Mouse (Mus musculus): ENCODE results near the gene Zfp579. TPM values are rescaled to one million over a fixed set of nuclear protein-coding genes. Genes with fewer than 3 reads are reported as not detected.

The Zfp579 gene
- total RNA-seq, 2 experiments from 2014 or later, result 1.3 to 1.4 TPM

- no peak for ATAC-seq (replicated peaks; ENCODE audit: low FRiP score, poor library complexity, severe bottlenecking)
Measured at GRCm38 (mm10) chr7:4964988-4965387, 31.0 kb downstream of the Zfp579 start.

DNA sequence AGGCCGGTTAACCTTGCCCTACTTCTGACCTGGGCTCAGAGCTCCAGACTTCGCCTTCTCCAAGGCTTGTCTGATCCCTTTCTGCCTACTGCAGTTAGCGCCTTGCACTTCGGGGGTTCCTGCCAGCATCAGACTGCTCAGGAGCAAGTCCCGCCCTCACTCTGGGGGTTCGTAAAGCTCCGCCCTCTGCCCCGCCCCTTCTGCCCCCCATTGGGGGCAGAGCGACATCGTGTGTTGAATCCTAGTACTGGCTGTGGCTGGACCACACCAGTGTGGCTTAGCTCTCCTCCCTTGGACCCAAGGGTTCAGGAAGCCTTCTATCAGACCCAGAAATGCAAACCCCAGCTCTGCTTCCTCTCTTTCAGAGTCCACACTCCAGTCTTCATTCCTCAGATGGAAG, 31.7 kb downstream of the Zfp579 start, which contains the start of gene Sbk2:
Sbk2 (minus strand) TSS at position 135 of the 400 bp plus-strand sequence.
- ATAC-seq (replicated peaks; ENCODE audit: low FRiP score, poor library complexity, severe bottlenecking), result 0 out of 2 replicates have a peak, but pooled peaks have one; percentile 5

DNA sequence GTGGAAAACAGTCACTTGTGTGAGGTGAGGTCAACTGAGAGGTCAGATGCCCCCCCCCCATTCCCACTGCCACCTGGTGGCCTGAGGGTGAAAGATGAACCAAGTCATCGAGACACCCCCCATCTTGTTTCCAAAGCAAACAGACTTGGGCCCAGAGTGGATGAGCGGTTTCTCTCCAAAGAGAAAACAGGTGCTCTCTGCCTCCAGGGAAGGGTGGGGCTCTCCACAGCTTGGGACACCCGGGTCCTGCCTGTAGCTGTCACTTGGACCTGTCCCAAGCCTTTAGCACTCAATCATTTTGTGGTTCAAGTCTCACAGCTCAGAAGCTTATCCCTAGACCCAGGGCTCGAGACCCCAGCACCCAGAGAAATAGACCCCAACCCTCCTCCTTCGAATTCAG, 32.4 kb downstream of the Zfp579 start:
- 0 out of 2 replicates have a peak, but pooled peaks have one; percentile 18 for ATAC-seq (replicated peaks; ENCODE audit: low FRiP score, poor library complexity, severe bottlenecking)

DNA sequence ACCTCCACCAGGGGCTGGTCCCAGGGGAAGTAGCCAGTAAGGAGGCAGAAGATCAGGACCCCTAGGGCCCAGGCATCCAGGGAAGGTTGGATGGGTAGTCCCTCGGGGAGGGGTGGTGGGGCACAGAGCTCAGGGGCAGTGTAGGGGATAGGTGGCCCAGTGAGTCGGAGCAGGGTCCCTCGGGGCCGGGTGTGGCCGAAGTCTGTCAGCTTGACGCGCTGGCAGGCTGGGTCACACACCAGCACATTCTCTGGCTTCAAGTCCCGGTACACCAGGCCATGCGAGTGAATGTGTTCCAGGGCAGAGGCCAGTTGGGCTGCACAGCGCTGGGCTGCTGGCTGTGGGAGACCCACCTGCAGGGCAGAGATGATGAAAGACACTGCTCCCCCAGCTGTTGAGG, 38.6 kb downstream of the Zfp579 start:
- ATAC-seq (replicated peaks; ENCODE audit: low FRiP score, poor library complexity, severe bottlenecking), result no peak

GRCm38 (mm10) chr7:4953815-4954445, 42.0 kb downstream of the Zfp579 start:
- no peak for ATAC-seq (replicated peaks; ENCODE audit: low FRiP score, poor library complexity, severe bottlenecking)

- ATAC-seq (replicated peaks; ENCODE audit: low FRiP score, poor library complexity, severe bottlenecking), result no peak
Measured at GRCm38 (mm10) chr7:4950561-4951342, 45.2 kb downstream of the Zfp579 start.

DNA sequence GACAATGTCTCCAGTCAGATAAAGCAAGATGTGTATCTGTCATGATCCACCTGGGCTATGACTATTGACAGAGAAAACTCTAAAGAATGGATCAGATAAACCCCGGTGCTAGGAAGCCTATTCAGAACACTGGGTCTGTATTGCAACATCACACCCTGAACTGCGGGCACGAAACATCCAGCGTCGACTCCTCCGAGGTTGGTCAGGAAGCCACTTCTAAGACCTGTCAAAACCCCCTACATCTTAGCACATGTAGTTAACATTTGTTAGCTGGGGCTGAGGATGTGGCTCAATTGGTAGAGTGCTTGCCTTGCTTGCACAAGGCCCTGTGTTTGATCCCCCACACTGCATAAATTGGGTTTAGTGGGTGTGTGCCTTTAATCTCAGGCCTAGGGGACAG, 47.6 kb downstream of the Zfp579 start:
- ATAC-seq (replicated peaks; ENCODE audit: low FRiP score, poor library complexity, severe bottlenecking), result no peak

DNA sequence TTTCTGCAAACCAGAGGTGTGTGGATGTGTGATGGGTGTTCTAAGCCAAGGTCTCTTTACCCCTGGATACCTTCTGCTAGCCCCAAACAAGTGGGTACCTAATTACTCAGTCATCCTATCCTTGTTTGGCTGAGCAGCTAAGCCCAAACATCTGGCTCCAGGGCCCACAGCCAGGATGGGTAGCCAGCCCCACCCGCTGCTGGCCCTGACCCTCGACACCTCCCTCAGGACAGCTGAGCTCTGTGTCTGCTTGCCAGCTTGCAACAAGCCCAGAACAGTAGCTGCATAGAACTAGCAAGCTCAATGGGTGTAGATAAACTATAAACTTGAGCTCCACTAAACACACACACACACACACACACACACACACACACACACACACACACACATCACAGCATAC, 48.1 kb downstream of the Zfp579 start:
- ATAC-seq (replicated peaks; ENCODE audit: low FRiP score, poor library complexity, severe bottlenecking), result no peak

- ATAC-seq (replicated peaks; ENCODE audit: low FRiP score, poor library complexity, severe bottlenecking), result peak; percentile 82
Measured at GRCm38 (mm10) chr7:4943223-4943815, 52.6 kb downstream of the Zfp579 start.

GRCm38 (mm10) chr7:4942673-4943072, 53.3 kb downstream of the Zfp579 start:
- no peak for ATAC-seq (replicated peaks; ENCODE audit: low FRiP score, poor library complexity, severe bottlenecking)

GRCm38 (mm10) chr7:4940068-4940479, 55.9 kb downstream of the Zfp579 start:
- ATAC-seq (replicated peaks; ENCODE audit: low FRiP score, poor library complexity, severe bottlenecking), result peak; percentile 53; the same call in 1 of the 2 replicates

DNA sequence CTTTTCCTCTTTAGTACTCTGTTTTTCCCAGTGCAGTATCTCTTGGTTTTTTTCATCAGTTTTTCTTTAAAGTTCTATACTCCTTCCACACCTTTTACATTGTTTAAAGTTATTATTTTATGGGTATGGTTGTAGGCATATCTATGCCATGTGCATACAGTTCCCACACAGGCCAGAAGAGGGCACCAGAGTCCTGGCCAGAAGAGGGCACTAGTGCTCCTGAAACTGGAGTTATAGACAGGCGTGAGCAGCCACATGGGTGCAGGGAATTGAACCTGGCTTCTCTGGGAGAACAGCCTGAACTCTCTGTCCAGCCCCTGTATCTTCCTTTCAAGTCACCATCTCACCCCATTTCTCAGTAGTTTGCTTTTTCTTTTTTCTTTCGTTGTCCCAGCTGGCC, 57.5 kb downstream of the Zfp579 start:
- peak; percentile 77 for ATAC-seq (replicated peaks; ENCODE audit: low FRiP score, poor library complexity, severe bottlenecking)

- no peak for ATAC-seq (replicated peaks; ENCODE audit: low FRiP score, poor library complexity, severe bottlenecking)
Measured at GRCm38 (mm10) chr7:4937392-4937791, 58.6 kb downstream of the Zfp579 start.

DNA sequence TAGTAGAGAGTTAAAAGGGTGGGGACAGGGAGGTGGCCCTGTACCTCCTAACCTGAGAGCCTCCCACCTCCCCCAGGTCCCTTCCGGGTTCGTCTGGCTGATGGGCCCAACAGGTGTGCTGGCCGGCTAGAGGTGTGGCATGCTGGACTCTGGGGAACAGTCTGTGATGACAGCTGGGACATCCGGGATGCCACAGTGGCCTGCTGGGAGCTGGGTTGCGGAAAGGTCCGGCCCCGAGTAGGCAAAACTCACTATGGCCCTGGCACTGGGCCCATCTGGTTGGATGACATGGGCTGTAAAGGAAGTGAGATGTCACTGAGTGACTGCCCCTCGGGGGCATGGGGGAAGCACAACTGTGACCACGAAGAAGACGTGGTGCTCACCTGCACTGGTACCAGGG, 59.1 kb downstream of the Zfp579 start:
- ATAC-seq (replicated peaks; ENCODE audit: low FRiP score, poor library complexity, severe bottlenecking), result no peak

DNA sequence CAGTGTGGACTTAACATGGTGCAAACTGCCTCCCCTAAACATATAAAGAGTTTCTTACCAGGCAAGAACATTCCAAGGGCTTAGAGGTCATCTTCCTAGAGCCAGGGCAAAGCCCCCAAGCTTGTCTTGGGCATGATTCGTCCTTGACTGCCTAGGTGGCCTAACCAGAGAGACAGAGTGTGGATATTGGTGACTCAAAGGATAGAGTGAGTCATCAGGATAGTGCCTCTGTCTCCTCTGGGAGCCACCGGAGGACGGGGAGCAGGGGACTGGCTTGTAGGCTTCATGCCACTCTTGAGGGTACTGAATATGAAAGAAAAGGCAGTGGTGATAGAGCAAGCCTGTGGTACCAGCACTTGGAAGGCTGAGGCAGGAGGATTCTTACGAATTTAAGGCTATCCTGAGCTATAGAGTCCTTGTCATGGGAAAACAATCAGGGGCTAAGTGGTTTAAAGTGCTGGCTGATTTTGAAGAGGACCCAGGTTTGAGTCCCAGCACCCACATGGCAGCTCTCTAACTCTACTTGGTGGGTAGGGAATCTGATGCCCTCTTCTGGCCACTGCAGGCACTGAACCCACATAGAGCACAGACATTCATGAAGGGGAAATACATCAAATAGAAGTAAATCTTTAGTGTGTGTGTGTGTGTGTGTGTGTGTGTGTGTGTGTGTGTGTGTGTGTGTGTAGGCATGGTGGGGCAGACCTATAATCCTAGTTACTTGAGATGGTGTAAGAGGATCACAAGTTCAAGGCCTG, 61.6 kb downstream of the Zfp579 start:
- no peak for ATAC-seq (replicated peaks; ENCODE audit: low FRiP score, poor library complexity, severe bottlenecking)

Other genes with a start within 250 kb of the Zfp579 start
Only the 30 nearest of the 31 such genes appear.
- gene Fam71e2, start 224.9 kb downstream of the Zfp579 start, total RNA-seq (2015; ENCODE audit: low replicate concordance), result not detected in 2 replicates
- gene Fam71e2, start 224.9 kb downstream of the Zfp579 start, total RNA-seq (2017; ENCODE audit: low replicate concordance), result not detected in 2 replicates
- gene Il11, start 213.3 kb downstream of the Zfp579 start, total RNA-seq (2015; ENCODE audit: low replicate concordance), result not detected in 2 replicates
- not detected in 2 replicates for gene Il11, start 213.3 kb downstream of the Zfp579 start, total RNA-seq (2017; ENCODE audit: low replicate concordance)
- not detected in 2 replicates for gene Tmem190, start 213.2 kb downstream of the Zfp579 start, total RNA-seq (2015; ENCODE audit: low replicate concordance)
- not detected in 2 replicates for gene Tmem190, start 213.2 kb downstream of the Zfp579 start, total RNA-seq (2017; ENCODE audit: low replicate concordance)
- 4.0 and 7.5 TPM in 2 replicates for gene Tmem238, start 206.5 kb downstream of the Zfp579 start, total RNA-seq (2015; ENCODE audit: low replicate concordance)
- 0.17 and 1.1 TPM in 2 replicates for gene Tmem238, start 206.5 kb downstream of the Zfp579 start, total RNA-seq (2017; ENCODE audit: low replicate concordance)
- 304 and 336 TPM in 2 replicates for gene Rpl28, start 203.3 kb downstream of the Zfp579 start, total RNA-seq (2015; ENCODE audit: low replicate concordance)
- gene Rpl28, start 203.3 kb downstream of the Zfp579 start, total RNA-seq (2017; ENCODE audit: low replicate concordance), result 65.4 and 203 TPM in 2 replicates
- 167 and 232 TPM in 2 replicates for gene Ube2s, start 183.6 kb downstream of the Zfp579 start, total RNA-seq (2015; ENCODE audit: low replicate concordance)
- gene Ube2s, start 183.6 kb downstream of the Zfp579 start, total RNA-seq (2017; ENCODE audit: low replicate concordance), result 97.4 and 134 TPM in 2 replicates
- gene Shisa7, start 151.5 kb downstream of the Zfp579 start, total RNA-seq (2015; ENCODE audit: low replicate concordance), result not detected in 2 replicates
- gene Shisa7, start 151.5 kb downstream of the Zfp579 start, total RNA-seq (2017; ENCODE audit: low replicate concordance), result not detected in 2 replicates
- gene Isoc2b, start 125.9 kb downstream of the Zfp579 start, total RNA-seq (2015; ENCODE audit: low replicate concordance), result 2.3 and 3.3 TPM in 2 replicates
- 5.1 and 13.9 TPM in 2 replicates for gene Isoc2b, start 125.9 kb downstream of the Zfp579 start, total RNA-seq (2017; ENCODE audit: low replicate concordance)
- gene Isoc2a, start 119.0 kb downstream of the Zfp579 start, total RNA-seq (2015; ENCODE audit: low replicate concordance), result not detected in 2 replicates
- gene Isoc2a, start 119.0 kb downstream of the Zfp579 start, total RNA-seq (2017; ENCODE audit: low replicate concordance), result 2.4 and 3.2 TPM in 2 replicates
- gene Gm36210, start 89.6 kb downstream of the Zfp579 start, total RNA-seq (2015; ENCODE audit: low replicate concordance), result not detected in 2 replicates
- gene Gm36210, start 89.6 kb downstream of the Zfp579 start, total RNA-seq (2017; ENCODE audit: low replicate concordance), result not detected in 2 replicates
- 1.7 and 2.3 TPM in 2 replicates for gene Zfp628, start 80.9 kb downstream of the Zfp579 start, total RNA-seq (2015; ENCODE audit: low replicate concordance)
- gene Zfp628, start 80.9 kb downstream of the Zfp579 start, total RNA-seq (2017; ENCODE audit: low replicate concordance), result 1.5 and 2.0 TPM in 2 replicates
- 1.7 TPM in 1 of 2 replicates, not detected in the other for gene Nat14, start 74.1 kb downstream of the Zfp579 start, total RNA-seq (2015; ENCODE audit: low replicate concordance)
- gene Nat14, start 74.1 kb downstream of the Zfp579 start, total RNA-seq (2017; ENCODE audit: low replicate concordance), result 2.5 TPM in 1 of 2 replicates, not detected in the other
- gene Ssc5d, start 70.4 kb downstream of the Zfp579 start, total RNA-seq (2015; ENCODE audit: low replicate concordance), result not detected in 2 replicates
- gene Ssc5d, start 70.4 kb downstream of the Zfp579 start, total RNA-seq (2017; ENCODE audit: low replicate concordance), result 0.28 TPM in 1 of 2 replicates, not detected in the other
- gene Sbk2, start 31.8 kb downstream of the Zfp579 start, total RNA-seq (2015; ENCODE audit: low replicate concordance), result not detected in 2 replicates
- gene Sbk2, start 31.8 kb downstream of the Zfp579 start, total RNA-seq (2017; ENCODE audit: low replicate concordance), result not detected in 2 replicates
- gene Sbk3, start 25.0 kb downstream of the Zfp579 start, total RNA-seq (2015; ENCODE audit: low replicate concordance), result not detected in 2 replicates
- not detected in 2 replicates for gene Sbk3, start 25.0 kb downstream of the Zfp579 start, total RNA-seq (2017; ENCODE audit: low replicate concordance)
- gene Zfp524, start 18.3 kb upstream of the Zfp579 start, total RNA-seq (2015; ENCODE audit: low replicate concordance), result 4.6 and 10.2 TPM in 2 replicates
- gene Zfp524, start 18.3 kb upstream of the Zfp579 start, total RNA-seq (2017; ENCODE audit: low replicate concordance), result 4.6 and 7.8 TPM in 2 replicates
- gene Fiz1, start 18.5 kb upstream of the Zfp579 start, total RNA-seq (2015; ENCODE audit: low replicate concordance), result 6.7 and 9.2 TPM in 2 replicates
- gene Fiz1, start 18.5 kb upstream of the Zfp579 start, total RNA-seq (2017; ENCODE audit: low replicate concordance), result 2.6 and 4.2 TPM in 2 replicates
- not detected in 2 replicates for gene Gm44973, start 19.3 kb upstream of the Zfp579 start, total RNA-seq (2015; ENCODE audit: low replicate concordance)
- gene Gm44973, start 19.3 kb upstream of the Zfp579 start, total RNA-seq (2017; ENCODE audit: low replicate concordance), result not detected in 2 replicates
- gene Zfp865, start 24.2 kb upstream of the Zfp579 start, total RNA-seq (2015; ENCODE audit: low replicate concordance), result 2.3 and 3.1 TPM in 2 replicates
- 1.7 and 2.2 TPM in 2 replicates for gene Zfp865, start 24.2 kb upstream of the Zfp579 start, total RNA-seq (2017; ENCODE audit: low replicate concordance)
- not detected in 2 replicates for gene Ccdc106, start 24.4 kb upstream of the Zfp579 start, total RNA-seq (2015; ENCODE audit: low replicate concordance)
- not detected in 2 replicates for gene Ccdc106, start 24.4 kb upstream of the Zfp579 start, total RNA-seq (2017; ENCODE audit: low replicate concordance)
- not detected in 2 replicates for gene 4632433K11Rik, start 38.0 kb upstream of the Zfp579 start, total RNA-seq (2015; ENCODE audit: low replicate concordance)
- 0.60 TPM in 1 of 2 replicates, not detected in the other for gene 4632433K11Rik, start 38.0 kb upstream of the Zfp579 start, total RNA-seq (2017; ENCODE audit: low replicate concordance)
- not detected in 2 replicates for gene Zfp784, start 42.3 kb upstream of the Zfp579 start, total RNA-seq (2015; ENCODE audit: low replicate concordance)
- 0.84 TPM in 1 of 2 replicates, not detected in the other for gene Zfp784, start 42.3 kb upstream of the Zfp579 start, total RNA-seq (2017; ENCODE audit: low replicate concordance)
- not detected in 2 replicates for gene Zfp580, start 55.4 kb upstream of the Zfp579 start, total RNA-seq (2015; ENCODE audit: low replicate concordance)
- gene Zfp580, start 55.4 kb upstream of the Zfp579 start, total RNA-seq (2017; ENCODE audit: low replicate concordance), result 0.26 TPM in 1 of 2 replicates, not detected in the other
- gene U2af2, start 66.0 kb upstream of the Zfp579 start, total RNA-seq (2015; ENCODE audit: low replicate concordance), result 42.3 and 45.8 TPM in 2 replicates
- 48.8 and 56.9 TPM in 2 replicates for gene U2af2, start 66.0 kb upstream of the Zfp579 start, total RNA-seq (2017; ENCODE audit: low replicate concordance)
- 42.2 and 42.5 TPM in 2 replicates for gene Epn1, start 84.1 kb upstream of the Zfp579 start, total RNA-seq (2015; ENCODE audit: low replicate concordance)
- 51.2 and 86.8 TPM in 2 replicates for gene Epn1, start 84.1 kb upstream of the Zfp579 start, total RNA-seq (2017; ENCODE audit: low replicate concordance)
- not detected in 2 replicates for gene Rfpl4, start 120.8 kb upstream of the Zfp579 start, total RNA-seq (2015; ENCODE audit: low replicate concordance)
- not detected in 2 replicates for gene Rfpl4, start 120.8 kb upstream of the Zfp579 start, total RNA-seq (2017; ENCODE audit: low replicate concordance)
- not detected in 2 replicates for gene Rasl2-9, start 129.8 kb upstream of the Zfp579 start, total RNA-seq (2015; ENCODE audit: low replicate concordance)
- gene Rasl2-9, start 129.8 kb upstream of the Zfp579 start, total RNA-seq (2017; ENCODE audit: low replicate concordance), result not detected in 2 replicates
- not detected in 2 replicates for gene Vmn1r55, start 153.5 kb upstream of the Zfp579 start, total RNA-seq (2015; ENCODE audit: low replicate concordance)
- not detected in 2 replicates for gene Vmn1r55, start 153.5 kb upstream of the Zfp579 start, total RNA-seq (2017; ENCODE audit: low replicate concordance)
- not detected in 2 replicates for gene Vmn1r56, start 200.6 kb upstream of the Zfp579 start, total RNA-seq (2015; ENCODE audit: low replicate concordance)
- not detected in 2 replicates for gene Vmn1r56, start 200.6 kb upstream of the Zfp579 start, total RNA-seq (2017; ENCODE audit: low replicate concordance)
- not detected in 2 replicates for gene Vmn1r57, start 222.3 kb upstream of the Zfp579 start, total RNA-seq (2015; ENCODE audit: low replicate concordance)
- gene Vmn1r57, start 222.3 kb upstream of the Zfp579 start, total RNA-seq (2017; ENCODE audit: low replicate concordance), result not detected in 2 replicates